Mouse (Mus musculus) erythroblast, embryonic 14.5 days (primary cell): ENCODE data around the gene Prrt2.

Source experiments
- GATA1 ChIP-seq: IDR thresholded peaks from 2 replicates; pipeline ENCODE4 v1.6.1; 2012; ENCODE audit warnings: low read length, inconsistent platforms, mixed read lengths
- TAL1 ChIP-seq: IDR thresholded peaks from 3 replicates; pipeline ENCODE4 v1.6.1; 2012; ENCODE audit warnings: low read length, inconsistent platforms, mixed read lengths

DNA sequence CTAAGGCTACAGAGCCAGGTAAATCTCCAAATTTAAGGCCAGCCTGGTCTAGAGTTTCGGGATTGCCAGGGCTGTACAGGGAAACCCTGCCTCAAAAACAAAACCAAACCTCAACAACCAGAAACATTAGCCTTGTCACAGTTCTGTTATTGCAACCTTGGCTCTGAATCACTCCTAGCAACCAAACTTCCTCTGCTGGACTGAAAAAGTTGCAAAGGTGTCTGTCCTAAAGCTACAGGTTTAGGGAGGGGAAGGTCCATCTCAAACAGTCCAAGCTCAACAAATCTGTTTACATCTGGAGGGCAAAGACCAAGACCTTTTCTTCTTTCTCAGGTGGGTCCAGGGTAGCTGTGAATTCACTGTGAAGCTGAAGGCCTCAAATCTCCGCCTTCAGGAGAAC lies 10.0 kb downstream of the Prrt2 start:
- no peak for TF ChIP-seq TAL1
- TF ChIP-seq GATA1 = no peak
